Mouse (Mus musculus): ENCODE results near the gene Pepd.

The Pepd gene

GRCm38 (mm10) chr7:35056436-35056864 is 144.3 kb downstream of the Pepd start, which contains the start of gene Cebpg:
TSS of gene Cebpg (minus strand) at chr7:35056573.
- DNase-seq (ENCODE audit: low read depth) = peak; percentile 96

GRCm38 (mm10) chr7:35056999-35057398 is 144.8 kb downstream of the Pepd start:
- DNase-seq (ENCODE audit: low read depth) = peak; percentile 69

GRCm38 (mm10) chr7:35057569-35057968 is 145.4 kb downstream of the Pepd start:
- no peak for DNase-seq (ENCODE audit: low read depth)

GRCm38 (mm10) chr7:35058329-35058728 is 146.2 kb downstream of the Pepd start:
- DNase-seq (ENCODE audit: low read depth) = no peak

- peak; percentile 43 for DNase-seq (ENCODE audit: low read depth)
These were observed 147.3 kb downstream of the Pepd start for GRCm38 (mm10) chr7:35059467-35059866.

GRCm38 (mm10) chr7:35064286-35065258 is 152.4 kb downstream of the Pepd start:
- no peak for DNase-seq (ENCODE audit: low read depth)

GRCm38 (mm10) chr7:35065958-35066357 is 153.8 kb downstream of the Pepd start:
- no peak for DNase-seq (ENCODE audit: low read depth)

GRCm38 (mm10) chr7:35066640-35067212 is 154.5 kb downstream of the Pepd start:
- DNase-seq (ENCODE audit: low read depth) = no peak

GRCm38 (mm10) chr7:35076645-35077044 is 164.5 kb downstream of the Pepd start:
- no peak for DNase-seq (ENCODE audit: low read depth)

GRCm38 (mm10) chr7:35080843-35081338 is 168.7 kb downstream of the Pepd start:
- DNase-seq (ENCODE audit: low read depth) = peak; percentile 9

GRCm38 (mm10) chr7:35081406-35082104 is 169.4 kb downstream of the Pepd start:
- DNase-seq (ENCODE audit: low read depth) = no peak

GRCm38 (mm10) chr7:35084565-35085360 is 172.6 kb downstream of the Pepd start:
- no peak for DNase-seq (ENCODE audit: low read depth)

- DNase-seq (ENCODE audit: low read depth) = peak; percentile 11
These were observed 174.2 kb downstream of the Pepd start for GRCm38 (mm10) chr7:35086271-35086861.

- DNase-seq (ENCODE audit: low read depth) = no peak
These were observed 178.4 kb downstream of the Pepd start for GRCm38 (mm10) chr7:35090550-35090949.

Measured in induced T-regulatory cell, adult 2 months (primary cell).